Mouse (Mus musculus) kidney, adult 2 months (tissue): ENCODE measurements around the gene Suv39h2. TPM values are rescaled to one million over a fixed set of nuclear protein-coding genes. Genes with fewer than 3 reads are reported as not detected.

Experiments
- DNase-seq: peaks from one replicate; pipeline ENCODE4 v3.0.0; 2021
- H3K27ac ChIP-seq: fragments of 200-500 bp; 2 replicates; pipeline ENCODE4 v1.5.1; 2012; ENCODE audit warnings: low read depth, low read length, control low read depth, inconsistent platforms; ENCODE audit not compliant: insufficient read depth
- H3K27me3 ChIP-seq: fragments of 200-500 bp; replicated peaks from 2 replicates; pipeline ENCODE4 v1.6.1; 2012; ENCODE audit warnings: mild to moderate bottlenecking, moderate library complexity, low read length, inconsistent platforms; ENCODE audit not compliant: control insufficient read depth, insufficient read depth
- H3K36me3 ChIP-seq: fragments of 200-500 bp; 2 replicates; pipeline ENCODE4 v1.6.1; 2012; ENCODE audit warnings: mild to moderate bottlenecking, moderate library complexity, low read length, inconsistent platforms; ENCODE audit not compliant: control insufficient read depth, insufficient read depth
- H3K4me1 ChIP-seq: fragments of 200-500 bp; 2 replicates; pipeline ENCODE4 v1.6.1; 2011; ENCODE audit warnings: low read length; ENCODE audit not compliant: control insufficient read depth, insufficient read depth
- H3K4me3 ChIP-seq: fragments of 200-500 bp; 2 replicates; pipeline ENCODE4 v1.5.1; 2011; ENCODE audit warnings: mild to moderate bottlenecking, low read depth, low read length, control low read depth; ENCODE audit not compliant: insufficient read depth
- CTCF ChIP-seq: fragments of 200-500 bp; conservative IDR thresholded peaks from 2 replicates; pipeline ENCODE4 v1.5.1; 2011; ENCODE audit warnings: low read depth, mild to moderate bottlenecking, control low read depth, low read length, moderate library complexity, mixed read lengths; ENCODE audit not compliant: insufficient read depth, insufficient read length
- POLR2A ChIP-seq: fragments of 200-500 bp; IDR thresholded peaks from one replicate; pipeline ENCODE4 v1.6.1; 2011; ENCODE audit warnings: low read depth, low read length, control low read depth
- WGBS: fragments of 180-500 bp; shearing (Covaris S2); methylation state at CpG from one replicate; pipeline ENCODE4 v1.1.7; 2018; 5-methylcytosine and 5-hydroxymethylcytosine counted together
- polyA plus RNA-seq: library from polyadenylated mRNA; depleted of rRNA; stranded (reverse); fragments of >200 nt; gene quantifications from 2 replicates; pipeline ENCODE4 v1.2.3, GENCODE M21; 2012

Gene Suv39h2
- polyA plus RNA-seq, 1 experiment: 0.16 TPM

DNA sequence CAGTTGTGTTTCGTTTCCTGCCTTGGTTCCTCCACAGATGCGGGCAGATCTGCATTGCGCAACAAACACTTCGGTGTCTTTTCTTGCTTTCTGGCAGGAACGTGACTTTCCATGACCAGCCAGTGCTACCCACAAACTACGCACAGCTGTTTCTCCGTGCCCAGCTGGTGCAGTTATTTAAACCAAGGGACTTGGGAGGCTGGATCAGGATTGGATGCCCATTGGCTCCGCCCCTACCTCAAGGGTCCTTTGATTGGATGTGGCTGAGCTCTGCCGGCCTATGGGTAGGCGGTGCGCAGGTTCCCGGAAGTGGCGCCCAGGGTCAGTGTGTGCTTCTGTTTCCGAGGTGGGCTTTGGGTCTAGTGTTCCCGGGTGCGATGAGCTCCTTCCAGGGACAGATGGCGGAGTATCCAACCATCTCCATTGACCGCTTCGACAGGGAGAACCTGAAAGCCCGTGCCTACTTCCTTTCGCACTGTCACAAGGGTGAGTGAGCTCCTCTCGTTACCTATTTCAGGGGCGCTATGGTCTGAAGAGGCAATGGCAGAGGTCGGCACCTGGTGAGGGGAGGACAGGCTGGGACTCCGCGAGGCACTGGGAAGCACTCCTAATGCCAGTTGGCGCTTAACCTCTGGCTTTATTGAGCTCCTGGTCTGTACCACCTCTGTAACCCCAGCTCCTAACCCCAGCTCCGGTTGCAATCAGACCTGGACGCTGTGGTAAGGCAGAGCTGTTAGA is 50.8 kb downstream of the Suv39h2 start, which contains the start of gene Dclre1c:
Gene Dclre1c, plus strand, starts transcription at position 291 of the 738 bp plus-strand sequence.
- Histone ChIP-seq H3K36me3 (no peaks in the 10 kb centered on the region), H3K27ac (no peak within 1 kb of the TSS), H3K4me3 (peak within 1 kb of the TSS; percentile 87), H3K27me3 (no peaks in the 10 kb centered on the region), H3K4me1 (no peaks in the 10 kb centered on the region)
- 1% methylated on average over 29 of the region's 29 CpGs for WGBS
- TF ChIP-seq CTCF: no peak
- TF ChIP-seq POLR2A: peak; percentile 32
- DNase-seq: peak; percentile 96

DNA sequence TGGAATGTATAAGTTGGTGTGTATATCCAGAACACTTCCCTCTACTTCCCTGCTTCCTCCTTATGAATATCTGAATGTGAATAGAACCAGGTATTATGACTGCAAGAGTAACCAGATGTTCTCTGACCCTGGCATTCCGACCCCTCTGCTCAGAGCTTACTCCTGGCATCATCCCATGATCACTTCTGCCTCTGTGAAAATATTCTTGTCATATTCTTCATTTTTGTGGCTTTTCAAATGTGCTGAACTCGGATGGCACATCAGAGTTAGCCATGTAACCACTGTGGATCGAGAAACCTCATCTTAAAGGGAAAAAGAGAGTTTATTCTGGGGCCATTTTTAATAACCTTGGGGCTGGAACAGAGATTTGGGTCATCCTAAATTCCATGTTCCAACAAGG is 52.3 kb downstream of the Suv39h2 start, which contains the start of gene Meig1:
Gene Meig1, minus strand, starts transcription at position 101 of the 400 bp plus-strand sequence.
- H3K27me3 ChIP-seq: no peaks in the 10 kb centered on the region
- no peak for DNase-seq
- H3K36me3 ChIP-seq: no peaks in the 10 kb centered on the region
- H3K4me1 ChIP-seq: no peaks in the 10 kb centered on the region
- WGBS: 63% methylated on average over 3 of the region's 3 CpGs
- H3K4me3 ChIP-seq: no peak within 1 kb of the TSS
- no peak within 1 kb of the TSS for H3K27ac ChIP-seq
- TF ChIP-seq POLR2A (no peak), CTCF (no peak)

DNA sequence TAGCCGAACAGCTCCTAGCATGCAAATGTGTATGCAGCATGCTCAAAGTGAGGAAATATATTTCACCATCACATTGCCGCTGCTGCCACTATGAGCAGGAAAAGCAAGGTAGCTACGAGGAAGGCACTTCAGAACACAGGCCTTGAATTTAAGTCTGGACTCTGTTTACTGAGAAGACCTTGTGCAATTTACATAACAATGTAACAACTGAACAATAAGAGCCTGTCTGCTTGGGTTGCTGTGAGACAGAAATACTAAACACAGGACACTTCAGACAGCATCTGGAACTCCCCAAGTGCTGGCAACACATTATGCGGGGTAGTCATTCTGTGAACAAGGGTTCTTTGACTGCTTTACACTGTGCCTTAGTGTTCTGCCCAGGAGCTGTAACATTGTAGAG is 54.7 kb downstream of the Suv39h2 start:
- WGBS: 92% methylated on average over 4 of the region's 4 CpGs
- no peaks in the 10 kb centered on the region for H3K4me1 ChIP-seq
- no peak for DNase-seq
- no peaks in the 10 kb centered on the region for H3K27me3 ChIP-seq
- H3K27ac ChIP-seq: no peak overlapping the region
- H3K36me3 ChIP-seq: no peaks in the 10 kb centered on the region
- TF ChIP-seq POLR2A (no peak), CTCF (no peak)
- H3K4me3 ChIP-seq: no peak overlapping the region

DNA sequence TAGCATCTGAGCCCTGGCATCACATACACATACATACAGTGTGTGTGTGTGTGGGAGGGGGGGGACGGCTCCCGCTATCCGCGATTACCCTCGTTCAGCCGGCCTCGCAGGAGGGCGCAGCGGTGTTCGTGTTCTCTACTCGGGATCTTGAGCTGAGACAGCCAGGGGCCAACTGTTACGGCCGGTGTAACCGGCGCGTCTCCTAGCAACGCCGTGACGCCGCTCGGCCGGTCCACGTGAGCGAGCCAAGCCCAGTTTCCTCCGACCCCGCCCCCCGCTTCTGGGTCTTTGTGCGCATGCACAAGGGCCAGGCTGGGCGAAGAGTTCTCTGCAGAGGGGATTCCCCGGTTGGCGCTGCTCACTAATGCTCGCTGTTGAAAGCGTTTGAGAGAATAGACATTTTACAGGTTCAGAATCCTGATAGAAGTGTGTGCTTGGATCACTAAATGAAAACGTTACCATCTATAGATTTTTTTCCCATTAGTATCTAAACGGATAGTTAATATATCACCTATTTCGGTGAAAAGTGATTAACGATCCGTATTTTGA is 55.9 kb downstream of the Suv39h2 start:
- TF ChIP-seq POLR2A (no peak), CTCF (no peak)
- H3K36me3 ChIP-seq: no peaks in the 10 kb centered on the region
- DNase-seq: peak; percentile 98
- WGBS: under 1% methylated on average over 38 of the region's 38 CpGs
- peak overlapping the region; percentile 52 for H3K4me3 ChIP-seq
- no peaks in the 10 kb centered on the region for H3K27me3 ChIP-seq
- no peaks in the 10 kb centered on the region for H3K4me1 ChIP-seq
- no peak overlapping the region for H3K27ac ChIP-seq

- Histone ChIP-seq H3K36me3 (no peaks in the 10 kb centered on the region), H3K4me3 (no peak overlapping the region), H3K27me3 (no peaks in the 10 kb centered on the region), H3K27ac (no peak overlapping the region), H3K4me1 (no peaks in the 10 kb centered on the region)
- no peak for DNase-seq
- 56% methylated on average over 1 of the region's 1 CpGs for WGBS
- TF ChIP-seq POLR2A (no peak), CTCF (no peak)
Measured at GRCm38 (mm10) chr2:3415676-3416075, 59.2 kb downstream of the Suv39h2 start.

- no peak overlapping the region for H3K4me3 ChIP-seq
- H3K36me3 ChIP-seq: no peaks in the 10 kb centered on the region
- no peaks in the 10 kb centered on the region for H3K4me1 ChIP-seq
- TF ChIP-seq CTCF: peak; percentile 77
- no peak for TF ChIP-seq POLR2A
- 44% methylated on average over 4 of the region's 4 CpGs for WGBS
- H3K27ac ChIP-seq: no peak overlapping the region
- peak; percentile 64 for DNase-seq
- H3K27me3 ChIP-seq: no peaks in the 10 kb centered on the region
Measured at GRCm38 (mm10) chr2:3414241-3414640, 60.6 kb downstream of the Suv39h2 start.

GRCm38 (mm10) chr2:3407756-3408155 is 67.1 kb downstream of the Suv39h2 start:
- no peaks in the 10 kb centered on the region for H3K36me3 ChIP-seq
- no peaks in the 10 kb centered on the region for H3K4me1 ChIP-seq
- TF ChIP-seq POLR2A (no peak), CTCF (no peak)
- H3K27ac ChIP-seq: no peak overlapping the region
- H3K27me3 ChIP-seq: no peaks in the 10 kb centered on the region
- H3K4me3 ChIP-seq: no peak overlapping the region
- no peak for DNase-seq
- WGBS: 59% methylated on average over 7 of the region's 7 CpGs
